Mouse (Mus musculus) liver, embryonic 11.5 days (tissue): Measurements from ENCODE around the gene 4931406C07Rik. TPM values are rescaled to one million over a fixed set of nuclear protein-coding genes. Genes with fewer than 3 reads are reported as not detected.
"Not testable (repeated sequence)": the region's sequence is repeated elsewhere in the genome, so short reads cannot be mapped to it uniquely, and the experiment has no call there.

Experiments
- ATAC-seq: fragments of 200-750 bp; cut with Nextera tagmentation; replicated peaks from 2 replicates; pipeline ENCODE4 v1.8.0; 2017; ENCODE audit warnings: moderate number of reproducible peaks, mild to moderate bottlenecking, moderate TSS enrichment, moderate library complexity; ENCODE audit not compliant: low FRiP score
- DNase-seq: peaks from one replicate; pipeline ENCODE4 v3.0.0-alpha.2; 2017; ENCODE audit warnings: low spot score
- H3K27ac ChIP-seq: fragments of 300-500 bp; sonication (generic); 2 replicates; pipeline ENCODE4 v1.5.1; 2014; ENCODE audit warnings: mild to moderate bottlenecking, low read depth, low read length, control low read depth
- H3K27me3 ChIP-seq: fragments of 300-500 bp; sonication (generic); replicated peaks from 2 replicates; pipeline ENCODE4 v1.6.1; 2014; ENCODE audit warnings: low read length, mixed read lengths; ENCODE audit not compliant: control insufficient read depth, insufficient read depth
- H3K36me3 ChIP-seq: fragments of 300-500 bp; sonication (generic); 2 replicates; pipeline ENCODE4 v1.6.1; 2014; ENCODE audit warnings: mild to moderate bottlenecking, low read length, moderate library complexity, mixed read lengths; ENCODE audit not compliant: control insufficient read depth, insufficient read depth
- H3K4me1 ChIP-seq: fragments of 300-500 bp; sonication (generic); replicated peaks from 2 replicates; pipeline ENCODE4 v1.6.1; 2014; ENCODE audit warnings: low read length, mixed read lengths; ENCODE audit not compliant: control insufficient read depth, insufficient read depth
- H3K4me2 ChIP-seq: fragments of 300-500 bp; sonication (generic); 2 replicates; pipeline ENCODE4 v1.6.1; 2014; ENCODE audit warnings: mild to moderate bottlenecking, control low read depth, moderate library complexity
- H3K4me3 ChIP-seq: fragments of 300-500 bp; sonication (generic); 2 replicates; pipeline ENCODE4 v1.5.1; 2014; ENCODE audit warnings: low read depth, low read length, control low read depth
- H3K9ac ChIP-seq: fragments of 300-500 bp; sonication (generic); 2 replicates; pipeline ENCODE4 v1.6.1; 2014; ENCODE audit warnings: low read depth, low read length, control low read depth
- H3K9me3 ChIP-seq: fragments of 300-500 bp; sonication (generic); 2 replicates; pipeline ENCODE4 v1.6.1; 2016; ENCODE audit warnings: low read length, inconsistent platforms, mixed read lengths; ENCODE audit not compliant: control insufficient read depth
- WGBS: fragments of 180-500 bp; shearing (Covaris S2); extraction: QIAGEN DNeasy Blood & Tissue Kit; methylation state at CpG from one replicate; pipeline ENCODE4 v1.1.7; 2014; 5-methylcytosine and 5-hydroxymethylcytosine counted together
- polyA plus RNA-seq: library from polyadenylated mRNA; unstranded; fragments of >200 nt; fragmentation: Nextera tagmentation; extraction: Ambion mirVana; gene quantifications from 2 replicates; pipeline ENCODE4 v1.2.1, GENCODE M21; 2014

Gene 4931406C07Rik
- polyA plus RNA-seq = 4.2 and 4.5 TPM in 2 replicates

DNA sequence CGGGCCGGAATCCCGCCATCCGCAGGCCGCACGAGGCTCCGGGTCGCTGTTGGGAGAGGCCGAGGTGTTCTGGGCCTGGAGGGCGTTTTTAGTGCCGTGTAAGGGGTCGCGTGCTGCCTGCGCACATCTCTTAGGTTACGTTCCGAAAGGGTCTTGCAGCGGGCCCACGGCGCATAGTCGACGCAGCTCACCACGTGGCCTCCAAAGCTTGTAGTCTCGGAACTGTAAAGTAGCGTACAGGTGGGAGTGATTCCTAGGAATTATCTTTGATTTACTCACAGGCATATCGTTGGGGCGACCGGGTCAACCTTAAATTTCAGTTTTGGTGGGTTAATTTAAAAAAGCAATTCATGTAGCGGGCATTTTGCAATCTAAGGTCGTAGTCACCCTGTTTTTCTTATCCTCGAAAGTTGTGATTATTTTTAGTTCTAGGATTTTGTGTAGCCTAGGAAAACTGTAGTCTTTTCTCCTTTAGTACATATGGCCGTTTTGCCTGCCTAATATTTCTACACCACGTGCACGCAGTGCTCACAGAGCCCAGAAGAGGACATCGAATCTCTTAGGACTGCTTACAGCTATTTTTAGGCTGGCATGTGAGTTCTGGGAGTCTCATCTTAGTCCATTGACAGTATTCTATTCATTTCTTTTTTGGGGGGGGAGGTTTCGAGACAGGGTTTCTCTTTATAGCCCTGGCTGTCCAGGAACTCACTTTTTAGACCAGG is at the start of gene 4931406C07Rik:
TSS of gene 4931406C07Rik (minus strand) at position 51 of the 722 bp plus-strand sequence.
- no peak for DNase-seq
- ATAC-seq = peak; percentile 69
- WGBS = under 1% methylated on average over 35 of the region's 35 CpGs

GRCm38 (mm10) chr9:15349925-15350324 is 43.7 kb upstream of the 4931406C07Rik start:
- 87% methylated on average over 2 of the region's 2 CpGs for WGBS
- Histone ChIP-seq H3K4me1 (no peaks in the 10 kb centered on the region), H3K27me3 (no peaks in the 10 kb centered on the region), H3K36me3 (peaks cover 22% of the 10 kb centered on the region; the same call in 1 of the 2 replicates), H3K4me3 (no peak overlapping the region), H3K27ac (no peak overlapping the region), H3K9me3 (no peaks in the 10 kb centered on the region), H3K9ac (no peak overlapping the region), H3K4me2 (no peak overlapping the region)
- no peak for ATAC-seq
- no peak for DNase-seq

More for the DNA sequence above, at the start of gene 4931406C07Rik:
- Histone ChIP-seq H3K9ac (peak within 1 kb of the TSS; percentile 87), H3K4me2 (peak within 1 kb of the TSS; percentile 91), H3K27ac (peak within 1 kb of the TSS; percentile 82), H3K36me3 (peaks cover 25% of the 10 kb centered on the region), H3K4me3 (peak within 1 kb of the TSS; percentile 72), H3K4me1 (peaks cover 15% of the 10 kb centered on the region), H3K27me3 (no peaks in the 10 kb centered on the region), H3K9me3 (no peaks in the 10 kb centered on the region)

GRCm38 (mm10) chr9:15337776-15338175 is 31.5 kb upstream of the 4931406C07Rik start:
- H3K4me3 ChIP-seq = no peak overlapping the region
- WGBS = 90% methylated on average over 4 of the region's 4 CpGs
- no peak overlapping the region for H3K27ac ChIP-seq
- H3K36me3 ChIP-seq = peaks cover 63% of the 10 kb centered on the region
- H3K9me3 ChIP-seq = no peaks in the 10 kb centered on the region
- no peaks in the 10 kb centered on the region for H3K4me1 ChIP-seq
- no peak for DNase-seq
- no peak overlapping the region for H3K4me2 ChIP-seq
- ATAC-seq = no peak
- H3K27me3 ChIP-seq = no peaks in the 10 kb centered on the region
- no peak overlapping the region for H3K9ac ChIP-seq

DNA sequence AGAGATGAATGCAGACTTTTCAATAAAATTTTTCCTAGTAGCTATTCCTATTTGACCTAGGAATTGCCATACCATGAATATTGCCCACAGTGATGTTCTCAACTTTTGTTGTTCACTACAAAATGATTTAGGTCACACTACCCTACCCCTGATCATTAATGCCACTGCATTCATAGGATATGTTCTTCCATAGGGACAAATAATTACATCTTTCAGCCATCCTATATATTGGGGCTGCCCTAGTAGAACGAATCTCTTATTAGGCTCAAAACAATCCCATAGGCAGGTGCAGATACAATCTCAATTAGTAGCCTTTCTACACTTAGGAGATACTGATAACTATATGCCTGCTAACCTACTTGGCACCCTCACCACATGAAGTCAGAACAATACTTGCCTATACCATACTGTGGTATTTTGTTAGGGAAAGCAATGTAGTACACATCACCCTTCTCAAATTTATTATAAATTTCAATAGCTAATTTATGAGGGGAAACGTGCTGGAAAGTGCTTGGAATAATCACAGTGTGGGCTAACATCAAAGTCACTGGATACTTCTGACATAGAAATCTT is 12.0 kb upstream of the 4931406C07Rik start:
- H3K9ac ChIP-seq = no peak overlapping the region
- H3K4me3 ChIP-seq = no peak overlapping the region
- H3K9me3 ChIP-seq = no peaks in the 10 kb centered on the region
- no peak for DNase-seq
- H3K4me1 ChIP-seq = no peaks in the 10 kb centered on the region
- H3K4me2 ChIP-seq = no peak overlapping the region
- H3K36me3 ChIP-seq = peaks cover 41% of the 10 kb centered on the region
- 77% methylated on average over 2 of the region's 2 CpGs for WGBS
- peak; percentile 18; the same call in 1 of the 2 replicates for ATAC-seq
- no peaks in the 10 kb centered on the region for H3K27me3 ChIP-seq
- H3K27ac ChIP-seq = no peak overlapping the region

- H3K27me3 ChIP-seq = no peaks in the 10 kb centered on the region
- no peak overlapping the region for H3K4me3 ChIP-seq
- H3K9ac ChIP-seq = no peak overlapping the region
- no peaks in the 10 kb centered on the region for H3K9me3 ChIP-seq
- no peak overlapping the region for H3K4me2 ChIP-seq
- no peak overlapping the region for H3K27ac ChIP-seq
- ATAC-seq (peak; percentile 18; the same call in 1 of the 2 replicates), DNase-seq (no peak)
- peaks cover 42% of the 10 kb centered on the region for H3K36me3 ChIP-seq
- H3K4me1 ChIP-seq = no peaks in the 10 kb centered on the region
- 49% methylated on average over 5 of the region's 5 CpGs for WGBS
Observed at GRCm38 (mm10) chr9:15317223-15318169, 11.2 kb upstream of the 4931406C07Rik start.

- H3K4me3 ChIP-seq, H3K9ac ChIP-seq, H3K27ac ChIP-seq, H3K4me2 ChIP-seq, H3K9me3 ChIP-seq, DNase-seq, H3K4me1 ChIP-seq, H3K27me3 ChIP-seq: not testable (repeated sequence)
- H3K36me3 ChIP-seq = peaks cover 42% of the 10 kb centered on the region
- peak; percentile 24; the same call in 1 of the 2 replicates for ATAC-seq
- WGBS = 90% methylated on average over 1 of the region's 2 CpGs
Observed at GRCm38 (mm10) chr9:15316296-15316695, 10.0 kb upstream of the 4931406C07Rik start.

GRCm38 (mm10) chr9:15314619-15315018 is 8.4 kb upstream of the 4931406C07Rik start:
- 86% methylated on average over 1 of the region's 1 CpGs for WGBS
- no peak for DNase-seq
- Histone ChIP-seq H3K4me2 (no peak overlapping the region), H3K9me3 (no peaks in the 10 kb centered on the region), H3K36me3 (peaks cover 50% of the 10 kb centered on the region), H3K4me3 (no peak overlapping the region), H3K27ac (no peak overlapping the region), H3K27me3 (no peaks in the 10 kb centered on the region), H3K9ac (no peak overlapping the region), H3K4me1 (no peaks in the 10 kb centered on the region)
- no peak for ATAC-seq

GRCm38 (mm10) chr9:15313633-15314032 is 7.4 kb upstream of the 4931406C07Rik start:
- 78% methylated on average over 5 of the region's 5 CpGs for WGBS
- peaks cover 57% of the 10 kb centered on the region for H3K36me3 ChIP-seq
- DNase-seq (no peak), ATAC-seq (no peak)
- H3K27me3 ChIP-seq = no peaks in the 10 kb centered on the region
- H3K4me3 ChIP-seq = no peak overlapping the region
- H3K4me2 ChIP-seq = no peak overlapping the region
- H3K9ac ChIP-seq = no peak overlapping the region
- no peaks in the 10 kb centered on the region for H3K9me3 ChIP-seq
- no peak overlapping the region; the same call in 1 of the 2 replicates for H3K27ac ChIP-seq
- H3K4me1 ChIP-seq = peaks cover 8% of the 10 kb centered on the region
